Mouse (Mus musculus) frontal cortex, postnatal 14 days (tissue): ENCODE measurements around the gene Etv6.

ENCODE experiments used
- DNase-seq, 2 experiments: peaks; one replicate each; pipeline ENCODE4 v3.0.0; 2022; ENCODE audit warnings: low spot score in 2 of 2

Gene Etv6

DNA sequence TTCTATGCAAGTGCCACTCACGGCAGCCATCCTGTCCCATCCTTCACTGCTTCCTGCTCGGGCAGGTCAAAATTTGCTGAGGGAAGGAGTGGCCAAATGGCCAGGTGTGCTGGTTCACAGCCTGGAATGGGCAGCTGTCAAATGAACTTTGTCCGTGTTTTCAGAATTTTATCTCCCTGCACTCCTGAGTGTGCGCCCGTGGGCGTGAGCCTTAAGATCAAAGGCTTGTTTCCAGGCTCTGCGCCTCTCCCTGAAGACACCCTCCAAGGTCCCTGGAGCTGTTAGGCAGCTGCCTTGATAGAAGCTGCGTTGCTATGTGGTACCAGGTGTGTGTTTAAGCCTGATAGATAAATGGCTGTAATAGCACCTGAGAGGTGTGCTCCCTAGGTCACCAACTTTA is 76.1 kb downstream of the Etv6 start:
- DNase-seq, result no peak

DNA sequence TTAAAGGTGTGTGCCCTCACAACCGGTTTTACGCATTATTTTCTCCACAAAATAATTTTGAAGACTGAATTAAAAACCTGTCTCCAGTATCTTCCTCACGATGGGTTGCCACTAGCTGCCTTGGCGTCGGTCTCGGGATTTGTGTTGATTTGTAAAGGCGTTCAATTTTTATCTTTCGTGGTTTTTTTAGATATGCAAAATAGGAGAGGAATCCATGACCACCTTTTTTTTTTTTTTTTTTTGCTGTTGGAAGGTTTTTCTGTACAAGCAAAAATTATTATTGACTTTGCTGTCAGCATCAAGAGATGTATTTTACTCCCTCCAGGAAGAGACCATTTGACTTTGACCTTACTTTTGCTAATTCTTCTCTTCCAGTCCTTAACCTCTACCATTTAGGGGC is 77.3 kb downstream of the Etv6 start:
- DNase-seq, result no peak

DNA sequence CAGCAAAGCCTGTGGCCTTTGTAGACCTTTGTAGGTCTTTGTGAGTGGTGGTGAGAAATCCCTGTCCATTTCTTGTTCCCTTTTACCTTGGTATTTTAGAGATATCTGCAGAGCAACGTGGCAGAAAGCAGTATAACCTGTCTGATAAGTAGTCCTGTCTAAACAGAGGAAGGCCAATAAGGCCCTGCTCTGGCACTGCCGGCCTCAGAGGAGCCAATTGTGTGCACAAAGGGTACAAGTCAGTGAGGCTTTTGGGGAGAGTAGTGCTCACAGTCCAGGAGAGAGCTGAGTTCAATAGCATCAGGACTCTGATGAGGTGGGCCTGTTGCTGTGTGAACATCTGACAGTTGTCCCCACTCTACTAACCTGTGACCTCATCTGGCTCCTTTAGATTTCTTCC is 77.7 kb downstream of the Etv6 start:
- DNase-seq, result no peak

- DNase-seq, result no peak
Measured at GRCm38 (mm10) chr6:134115219-134115968, 79.9 kb downstream of the Etv6 start.

- no peak for DNase-seq
Measured at GRCm38 (mm10) chr6:134117380-134117938, 82.0 kb downstream of the Etv6 start.

GRCm38 (mm10) chr6:134118506-134118905 is 83.0 kb downstream of the Etv6 start:
- no peak for DNase-seq

GRCm38 (mm10) chr6:134119136-134119535 is 83.6 kb downstream of the Etv6 start:
- no peak for DNase-seq

DNA sequence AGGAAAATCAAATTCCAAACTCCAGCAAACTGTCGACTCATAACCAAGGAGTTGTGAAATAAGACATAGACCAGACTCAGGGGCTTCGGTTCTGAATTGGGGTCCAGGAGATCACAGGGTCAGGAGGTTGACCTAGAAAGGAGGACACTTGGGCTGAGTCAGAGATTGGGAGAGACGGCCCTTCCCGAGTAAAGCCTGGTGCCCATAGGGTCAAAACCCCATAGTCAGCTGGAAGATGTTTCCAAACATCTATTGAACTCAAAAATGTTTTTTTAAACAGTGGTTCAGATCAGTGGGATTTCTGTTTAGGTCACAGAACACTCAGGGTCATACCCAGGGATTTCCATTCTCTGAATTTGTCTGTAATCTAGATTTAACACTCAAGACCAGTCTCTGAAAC is 84.7 kb downstream of the Etv6 start:
- DNase-seq, result no peak

GRCm38 (mm10) chr6:134120712-134121111 is 85.2 kb downstream of the Etv6 start:
- no peak for DNase-seq

DNA sequence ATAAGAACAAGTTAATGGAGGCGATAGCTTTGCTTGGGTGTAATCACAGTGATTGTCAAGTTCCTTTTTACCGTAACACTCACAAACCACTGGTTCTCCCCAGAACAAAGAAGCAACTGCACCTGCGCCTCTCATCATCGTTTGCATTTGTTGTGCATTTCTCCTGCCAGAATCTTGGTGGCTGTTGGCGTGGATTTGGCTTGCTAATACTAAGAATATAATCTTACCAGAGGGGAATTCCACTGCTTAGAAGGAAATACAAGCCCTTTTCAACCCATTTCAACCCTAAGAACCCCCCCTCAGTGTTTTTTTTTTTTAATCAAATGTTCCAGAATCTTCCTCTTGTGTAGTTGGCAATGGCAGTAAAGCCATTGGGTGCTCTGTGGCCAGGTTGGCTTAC is 87.4 kb downstream of the Etv6 start:
- DNase-seq, result no peak

DNA sequence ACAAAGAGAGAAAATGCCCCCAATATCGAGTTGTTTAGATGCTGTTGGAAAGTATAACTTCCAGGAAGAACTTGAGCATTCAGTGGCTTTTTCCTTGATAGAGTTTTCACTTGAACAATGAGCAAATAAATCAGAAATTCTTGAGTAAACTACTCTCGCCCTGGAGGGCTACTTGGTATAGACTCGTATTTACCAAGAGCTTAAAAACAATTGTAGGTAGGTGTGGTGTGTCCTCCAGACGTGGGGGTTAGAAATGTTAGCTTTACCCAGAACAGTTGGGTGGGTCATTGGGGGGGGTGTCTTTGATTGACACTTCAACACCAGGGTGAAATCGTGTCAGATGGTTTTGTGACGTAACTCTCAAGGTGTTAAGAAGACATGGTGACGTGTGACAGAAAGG is 88.0 kb downstream of the Etv6 start:
- DNase-seq, result no peak

DNA sequence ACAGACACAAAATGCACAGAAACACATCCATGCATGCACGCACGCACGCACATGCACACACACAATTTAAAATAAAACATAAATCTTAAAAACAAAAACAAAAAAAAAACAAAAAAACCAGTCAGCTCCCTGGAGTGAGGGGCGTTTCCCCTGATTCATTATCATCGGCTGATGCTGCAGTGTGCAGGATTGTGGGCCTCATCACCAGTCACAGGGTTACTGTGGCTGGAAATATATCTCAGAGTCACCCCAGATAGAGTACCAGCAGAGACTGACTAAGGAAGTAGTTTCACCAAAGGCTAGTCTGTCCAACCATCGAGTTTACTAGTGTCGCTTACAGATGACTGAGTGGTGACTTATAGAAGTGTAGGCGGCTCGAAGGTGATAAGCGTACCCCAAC is 88.8 kb downstream of the Etv6 start:
- no peak for DNase-seq

GRCm38 (mm10) chr6:134127996-134128395 is 92.5 kb downstream of the Etv6 start:
- DNase-seq, result no peak

- DNase-seq, result no peak
Measured at GRCm38 (mm10) chr6:134128594-134128993, 93.1 kb downstream of the Etv6 start.

DNA sequence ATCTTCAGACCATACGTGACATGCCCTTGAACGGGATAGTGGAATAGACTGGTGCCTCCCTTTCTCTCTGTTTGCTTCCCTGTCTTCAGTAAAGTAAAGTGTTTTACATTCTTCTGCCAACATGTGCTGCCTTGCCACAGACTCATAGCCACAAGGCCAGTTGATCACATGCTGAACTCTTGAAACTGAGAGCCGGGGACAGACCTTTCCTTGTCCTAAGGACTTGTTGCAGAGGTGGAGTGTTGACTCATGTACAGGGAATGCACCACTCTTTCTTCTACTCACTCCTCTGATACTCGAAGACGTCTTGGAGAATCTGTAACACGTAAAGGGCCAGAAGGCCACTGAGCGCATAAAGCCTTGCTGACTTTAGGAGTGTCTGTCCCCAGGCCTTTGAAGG is 94.3 kb downstream of the Etv6 start:
- DNase-seq, result no peak

GRCm38 (mm10) chr6:134130816-134131215 is 95.3 kb downstream of the Etv6 start:
- no peak for DNase-seq

- DNase-seq, result no peak
Measured at GRCm38 (mm10) chr6:134131601-134132000, 96.1 kb downstream of the Etv6 start.

DNA sequence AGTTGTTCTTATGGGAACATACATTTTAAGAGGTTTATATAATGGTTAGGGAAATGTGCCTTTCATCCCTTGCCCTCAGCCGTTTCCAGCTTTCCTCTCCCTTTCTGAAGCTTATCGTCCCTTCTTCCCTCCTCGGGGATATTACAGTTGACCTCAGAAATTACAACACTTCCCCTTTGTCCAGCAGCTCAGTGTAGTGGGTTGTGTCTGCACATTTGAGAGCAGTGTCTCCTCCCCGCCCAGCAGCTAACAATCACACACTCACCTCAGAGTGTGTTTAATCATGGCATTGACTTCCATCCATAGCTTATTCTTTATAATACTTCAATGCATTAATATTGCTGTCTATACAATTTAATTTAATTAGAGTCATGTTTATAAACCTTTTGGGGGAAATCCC is 98.3 kb downstream of the Etv6 start:
- no peak for DNase-seq

- DNase-seq, result no peak
Measured at GRCm38 (mm10) chr6:134134821-134135323, 99.4 kb downstream of the Etv6 start.

DNA sequence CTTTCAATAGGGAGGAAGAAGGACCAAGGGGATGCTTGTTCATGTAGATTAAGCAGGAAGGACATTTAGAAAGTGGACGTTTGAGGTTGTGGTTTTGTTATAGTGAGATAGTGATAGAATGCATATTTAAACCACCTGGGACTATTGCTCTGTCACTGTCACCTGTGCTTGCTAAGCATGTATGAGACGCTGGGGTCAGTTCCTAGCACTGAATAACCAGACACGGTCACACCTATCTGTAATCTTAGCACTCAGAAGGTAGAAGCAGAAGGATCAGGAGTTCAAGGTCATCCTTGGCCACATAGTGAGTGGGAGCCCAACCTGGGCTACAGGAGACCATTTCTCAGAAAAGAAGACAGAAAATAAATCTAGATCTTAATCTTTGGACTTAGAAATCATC is 100.8 kb downstream of the Etv6 start:
- no peak for DNase-seq

DNA sequence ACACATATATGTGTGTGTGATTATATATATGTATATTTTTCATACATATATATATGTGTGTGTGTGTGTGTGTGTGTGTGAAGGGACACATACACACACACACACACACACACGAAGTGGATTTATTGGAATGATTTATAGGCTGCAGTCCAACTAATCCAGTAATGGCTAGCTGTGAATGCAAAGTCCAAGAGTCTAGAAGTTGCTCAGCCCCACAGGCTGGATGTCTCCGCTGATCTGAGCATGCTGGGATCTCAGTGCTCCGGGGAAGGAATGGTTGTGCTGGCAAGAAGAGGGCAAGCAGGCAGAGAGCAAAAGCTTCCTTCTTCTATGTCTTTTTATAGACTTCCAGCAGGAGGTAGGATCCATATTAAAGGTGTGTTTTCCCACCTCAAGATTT is 103.9 kb downstream of the Etv6 start:
- DNase-seq, result no peak

GRCm38 (mm10) chr6:134140718-134141615 is 105.5 kb downstream of the Etv6 start:
- DNase-seq, result no peak
